Mouse (Mus musculus): Measurements from ENCODE around the gene Acvr2b. TPM values are rescaled to one million over a fixed set of nuclear protein-coding genes. Genes with fewer than 3 reads are reported as not detected.
A peak's percentile ranks its signal among the peaks of the same experiment; 100 is the strongest.

Acvr2b gene
- polyA plus RNA-seq, 1 experiment from 2014 or later = 35.4 TPM

DNA sequence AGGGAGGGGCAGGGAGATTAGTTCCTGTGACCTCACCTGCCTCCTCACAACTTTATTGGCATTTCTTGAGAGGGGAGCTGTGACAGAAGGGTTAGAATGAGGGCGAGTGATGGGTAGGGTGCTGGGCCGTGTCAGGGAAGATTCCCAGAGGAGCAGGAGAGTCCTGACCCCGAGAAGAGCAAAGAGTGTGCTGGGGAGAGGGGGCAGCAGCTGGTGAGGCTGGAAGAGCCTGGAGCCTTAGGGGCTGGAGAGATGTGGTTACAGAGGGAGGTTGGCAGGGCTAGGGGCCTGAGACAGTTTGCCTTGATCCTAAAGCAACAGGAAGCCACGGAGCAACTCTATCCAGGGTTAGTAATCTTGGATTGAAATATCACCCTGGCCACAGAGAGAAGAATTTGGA lies 79.7 kb downstream of the Acvr2b start:
- Histone ChIP-seq H3K4me3 (no peak overlapping the region), H3K27me3 (ENCODE audit: insufficient read depth, poor library complexity, severe bottlenecking) (peaks cover 16% of the 10 kb centered on the region), H3K36me3 (peaks cover 24% of the 10 kb centered on the region), H3K9me3 (no peaks in the 10 kb centered on the region), H3K27ac (no peak overlapping the region), H3K4me1 (peaks cover 43% of the 10 kb centered on the region)
- 78% methylated on average over 4 of the region's 4 CpGs for WGBS
- DNase-seq (ENCODE audit: low spot score) = no peak

DNA sequence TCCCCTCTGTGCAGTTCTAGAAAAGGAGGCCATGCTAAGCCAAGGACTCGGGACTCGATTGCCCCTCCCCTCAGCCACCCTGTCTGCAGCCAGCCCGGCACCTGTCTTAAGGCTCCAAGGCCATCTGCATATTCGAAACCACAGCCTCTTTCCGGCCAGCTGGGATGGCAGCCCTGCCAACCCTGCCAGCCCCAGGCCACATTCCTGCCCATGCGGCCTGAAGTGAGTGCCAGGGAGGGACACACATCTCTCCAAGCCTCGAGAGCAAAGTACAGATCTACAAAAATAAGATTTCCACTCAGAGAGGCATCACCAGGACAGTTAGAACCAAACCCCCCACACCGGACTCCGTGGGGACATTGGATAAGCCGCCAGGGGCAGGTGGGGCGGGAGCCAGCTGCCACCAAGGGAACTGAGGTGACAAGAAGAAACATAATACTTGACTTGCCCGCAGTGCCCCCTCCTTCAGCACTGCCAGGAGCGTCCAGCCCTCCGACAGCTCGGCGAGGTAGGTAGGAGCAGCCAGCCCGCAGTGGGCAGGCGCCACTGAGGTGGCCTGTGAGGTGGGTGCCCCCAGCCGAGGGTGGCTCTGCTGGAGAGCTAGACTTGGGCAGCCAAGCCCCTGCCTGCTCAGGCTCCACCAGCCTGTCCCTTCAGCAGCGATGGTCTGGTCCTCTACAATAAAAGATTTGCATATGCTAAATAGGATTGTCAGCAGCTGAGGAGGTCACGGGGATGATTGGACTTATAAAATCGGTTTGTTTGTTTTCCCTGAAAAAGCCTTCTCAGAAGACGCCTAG lies 81.8 kb downstream of the Acvr2b start:
- Histone ChIP-seq H3K27ac (peak overlapping the region; percentile 52; the same call in 1 of the 2 replicates), H3K27me3 (ENCODE audit: insufficient read depth, poor library complexity, severe bottlenecking) (peaks cover 16% of the 10 kb centered on the region), H3K4me3 (no peak overlapping the region), H3K4me1 (peaks cover 25% of the 10 kb centered on the region), H3K36me3 (peaks cover 30% of the 10 kb centered on the region), H3K9me3 (no peaks in the 10 kb centered on the region)
- WGBS = 52% methylated on average over 23 of the region's 23 CpGs
- DNase-seq (ENCODE audit: low spot score) = no peak

DNA sequence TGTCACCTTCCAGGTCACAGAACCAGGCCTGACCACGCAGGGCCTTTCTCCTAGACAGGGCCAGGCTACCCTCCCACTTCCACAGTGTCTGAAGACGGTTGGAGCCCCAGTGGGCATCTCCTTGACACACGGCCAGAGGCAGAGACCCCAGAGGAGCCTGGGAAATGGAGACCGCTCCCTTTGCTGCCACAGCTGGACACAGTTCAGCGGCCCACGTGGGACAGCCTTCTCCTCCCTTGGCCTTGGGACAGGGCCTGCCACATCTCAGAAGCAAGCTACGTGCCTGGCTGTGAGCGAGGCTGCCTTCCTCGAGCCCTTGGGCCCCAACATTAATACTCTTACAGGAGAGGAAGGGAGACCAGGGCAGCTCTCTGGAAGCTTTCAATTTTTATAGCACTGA lies 82.5 kb downstream of the Acvr2b start:
- 60% methylated on average over 9 of the region's 9 CpGs for WGBS
- H3K27ac ChIP-seq = 0 out of 2 replicates have a peak overlapping the region, but pooled peaks have one; percentile 29

More for the DNA sequence above, 82.5 kb downstream of the Acvr2b start:
- Histone ChIP-seq H3K27me3 (ENCODE audit: insufficient read depth, poor library complexity, severe bottlenecking) (peaks cover 16% of the 10 kb centered on the region), H3K4me3 (no peak overlapping the region), H3K36me3 (peaks cover 37% of the 10 kb centered on the region), H3K9me3 (no peaks in the 10 kb centered on the region), H3K4me1 (peaks cover 19% of the 10 kb centered on the region)
- no peak for DNase-seq (ENCODE audit: low spot score)

Other genes with a start within 250 kb of the Acvr2b start
- gene Acaa1b, start 245.0 kb upstream of the Acvr2b start, polyA plus RNA-seq (2016; fragmentation: Nextera tagmentation; extraction: Ambion mirVana) = 0.70 and 0.76 TPM in 2 replicates
- gene Gm47289, start 243.0 kb upstream of the Acvr2b start, polyA plus RNA-seq (2016; fragmentation: Nextera tagmentation; extraction: Ambion mirVana) = not detected in 2 replicates
- gene Slc22a13, start 193.0 kb upstream of the Acvr2b start, polyA plus RNA-seq (2016; fragmentation: Nextera tagmentation; extraction: Ambion mirVana) = not detected in 2 replicates
- 12.0 and 13.6 TPM in 2 replicates for gene Oxsr1, start 79.7 kb upstream of the Acvr2b start, polyA plus RNA-seq (2016; fragmentation: Nextera tagmentation; extraction: Ambion mirVana)
- 86.5 and 91.8 TPM in 2 replicates for gene Acaa1a, start 62.4 kb upstream of the Acvr2b start, polyA plus RNA-seq (2016; fragmentation: Nextera tagmentation; extraction: Ambion mirVana)
- 11.4 and 11.6 TPM in 2 replicates for gene Myd88, start 60.7 kb upstream of the Acvr2b start, polyA plus RNA-seq (2016; fragmentation: Nextera tagmentation; extraction: Ambion mirVana)
- 2.0 and 5.5 TPM in 2 replicates for gene Xylb, start 44.7 kb upstream of the Acvr2b start, polyA plus RNA-seq (2016; fragmentation: Nextera tagmentation; extraction: Ambion mirVana)
- gene Slc22a14, start 36.6 kb upstream of the Acvr2b start, polyA plus RNA-seq (2016; fragmentation: Nextera tagmentation; extraction: Ambion mirVana) = not detected in 2 replicates
- gene Exog, start 42.8 kb downstream of the Acvr2b start, polyA plus RNA-seq (2016; fragmentation: Nextera tagmentation; extraction: Ambion mirVana) = 16.2 and 25.0 TPM in 2 replicates
- 8.2 and 18.0 TPM in 2 replicates for gene Scn5a, start 176.9 kb downstream of the Acvr2b start, polyA plus RNA-seq (2016; fragmentation: Nextera tagmentation; extraction: Ambion mirVana)